Mouse (Mus musculus) heart, postnatal 0 days (tissue): ENCODE measurements around the gene Camk2d.

Source experiments
- CTCF ChIP-seq: IDR thresholded peaks from 2 replicates; pipeline ENCODE4 v1.5.1; 2016; ENCODE audit warnings: antibody characterized with exemption, control low read depth, low read depth
- EP300 ChIP-seq: IDR thresholded peaks from 2 replicates; pipeline ENCODE4 v1.6.1; 2016; ENCODE audit warnings: antibody characterized with exemption, low read depth

DNA sequence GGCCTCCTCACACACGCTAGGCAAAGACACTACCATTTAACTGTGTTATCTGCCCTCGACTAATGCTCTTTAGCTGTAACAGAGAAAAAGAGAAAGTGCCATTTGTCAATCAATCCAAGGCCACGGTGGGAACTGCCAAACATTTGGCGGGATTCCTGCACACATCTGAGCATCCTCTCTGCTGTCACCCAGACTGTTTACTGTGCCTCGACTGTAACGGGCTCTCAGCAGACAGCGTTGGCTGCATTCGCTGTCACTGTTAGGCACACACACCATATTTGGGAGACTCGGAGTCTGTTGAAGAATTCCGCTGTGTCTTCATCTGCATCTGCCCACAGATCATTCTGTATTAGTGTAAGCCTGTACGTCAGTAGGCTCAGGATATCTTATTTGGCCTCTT lies 6.7 kb downstream of the Camk2d start:
- TF ChIP-seq EP300, result no peak
- TF ChIP-seq CTCF, result no peak
